In the genomic region with DNA sequence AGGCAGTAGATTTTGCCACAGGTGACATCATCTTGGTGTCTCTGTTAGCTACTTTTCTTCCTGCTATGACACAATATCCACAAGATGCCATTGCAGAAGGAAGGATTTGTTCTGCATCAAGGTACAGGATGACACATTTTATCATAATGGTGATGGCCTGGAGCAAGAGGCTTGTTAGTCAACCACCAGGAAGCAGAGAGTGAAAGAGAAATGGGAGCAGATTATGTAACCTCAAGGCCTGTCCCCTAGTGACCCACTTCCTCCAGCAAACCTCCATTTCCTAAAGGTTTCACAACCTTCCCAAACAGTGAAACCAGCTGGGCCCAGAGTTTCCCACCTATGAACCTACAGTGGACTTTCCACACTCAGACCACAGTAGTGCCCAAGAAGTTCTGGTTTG, we compare ENCODE assay signal across 24 mouse cellular contexts.
DNase-seq lines count a peak whose midpoint lies in the region; ATAC-seq lines count a peak whose summit lies in the region.
"Had no signal": no experiment of that assay in that cellular context is flagged by ENCODE, and none has a peak within 500 bp of the region (broad histone marks: within the 10 kb centered on the region; RNA-seq: fewer than 3 reads in every experiment).

No protein-coding gene starts in this region.

- H3K4me2 ChIP-seq in liver, embryonic 15.5 days = no peak overlapping the region
- H3K4me2 ChIP-seq: embryonic facial prominence, embryonic 13.5 days; forebrain, embryonic 15.5 days; heart, embryonic 12.5 days; hindbrain, embryonic 15.5 days had no signal

- no peak overlapping the region for H3K9ac ChIP-seq in liver, embryonic 15.5 days
- H3K9ac ChIP-seq: embryonic facial prominence, embryonic 13.5 days; forebrain, embryonic 15.5 days; heart, embryonic 12.5 days; hindbrain, embryonic 15.5 days had no signal

- no peak overlapping the region for H3K4me3 ChIP-seq in liver, embryonic 15.5 days (replicated peaks)
- H3K4me3 ChIP-seq: embryonic facial prominence, embryonic 13.5 days; forebrain, embryonic 15.5 days; heart, embryonic 12.5 days; hindbrain, embryonic 15.5 days; left cerebral cortex, adult 2 months had no signal

- H3K4me1 ChIP-seq in liver, embryonic 15.5 days (replicated peaks) = peaks cover 39% of the 10 kb centered on the region
- H3K4me1 ChIP-seq: embryonic facial prominence, embryonic 13.5 days; forebrain, embryonic 15.5 days; hindbrain, embryonic 15.5 days had no signal

- 0 out of 2 replicates have a peak overlapping the region, but pooled peaks have one; percentile 24 for H3K27ac ChIP-seq in liver, embryonic 15.5 days (replicated peaks)
- H3K27ac ChIP-seq: embryonic facial prominence, embryonic 13.5 days; forebrain, embryonic 15.5 days; hindbrain, embryonic 15.5 days; left cerebral cortex, adult 2 months had no signal

- no peak for DNase-seq in cerebellum, adult 9-10 months
- no peak for DNase-seq in liver
- DNase-seq in induced T-regulatory cell, adult 2 months (ENCODE audit: low read depth) = peak; percentile 20
- DNase-seq in layer of hippocampus, adult 9-10 months (ENCODE audit: low spot score) = no peak
- DNase-seq in kidney, postnatal 25 days = no peak
- DNase-seq in cerebellum, postnatal 36 days = no peak
- DNase-seq: adrenal gland, postnatal 25 days; cerebellum, adult 2 months; gastrocnemius, postnatal 36 days; kidney, adult 2 months; kidney, postnatal 10 days; lung, adult 18-20 months; lung, postnatal 14 days; thymus, postnatal 14 days had no signal

- ATAC-seq in cerebellum, adult (ENCODE audit: insufficient number of reproducible peaks, low FRiP score, low TSS enrichment) = 0 out of 2 replicates have a peak, but pooled peaks have one; percentile 26
- ATAC-seq in liver, embryonic 15.5 days (ENCODE audit: insufficient read depth) = no peak
- ATAC-seq: activated CD4-positive, CD25-positive, alpha-beta regulatory T cell, adult 4 months; CD4-positive, CD25-positive, alpha-beta regulatory T cell, adult 4 months; forebrain, embryonic 15.5 days; midbrain, embryonic 16.5 days had no signal

- no peaks in the 10 kb centered on the region for H3K36me3 ChIP-seq in liver, embryonic 15.5 days (replicated peaks)
- H3K36me3 ChIP-seq: embryonic facial prominence, embryonic 13.5 days; forebrain, embryonic 15.5 days; heart, embryonic 12.5 days; hindbrain, embryonic 15.5 days had no signal

- H3K27me3 ChIP-seq in liver, embryonic 15.5 days = no peaks in the 10 kb centered on the region
- H3K27me3 ChIP-seq: embryonic facial prominence, embryonic 13.5 days; forebrain, embryonic 15.5 days; heart, embryonic 12.5 days; hindbrain, embryonic 15.5 days had no signal

- no peaks in the 10 kb centered on the region for H3K9me3 ChIP-seq in liver, embryonic 15.5 days (replicated peaks)
- H3K9me3 ChIP-seq: embryonic facial prominence, embryonic 13.5 days; forebrain, embryonic 15.5 days; heart, embryonic 12.5 days; hindbrain, embryonic 15.5 days had no signal
